In genomic region chr19:8818301-8818798, GRCm38 (mm10) we compare ENCODE assay signal across 8 mouse cellular contexts. TPM values are rescaled to one million over a fixed set of nuclear protein-coding genes. Genes with fewer than 3 reads are reported as not detected.
DNase-seq lines count a peak whose midpoint lies in the region; ATAC-seq and TF ChIP-seq lines count a peak whose summit lies in the region.

No protein-coding gene starts in this region.

- H3K36me3 ChIP-seq in liver, adult 2 months (ENCODE audit: control insufficient read depth, insufficient read depth, low read length), result peaks cover 14% of the 10 kb centered on the region
- H3K36me3 ChIP-seq in embryonic facial prominence, embryonic 11.5 days (replicated peaks; ENCODE audit: control insufficient read depth, insufficient read depth, low read depth, low read length), result peaks cover 9% of the 10 kb centered on the region; the same call in 1 of the 2 replicates
- H3K36me3 ChIP-seq in hindbrain, embryonic 15.5 days, result peaks cover 15% of the 10 kb centered on the region
- peaks cover 7% of the 10 kb centered on the region for H3K36me3 ChIP-seq in midbrain, postnatal 0 days (ENCODE audit: insufficient read depth, low read length)

- WGBS in liver, adult 2 months, result 13% methylated on average over 14 of the region's 14 CpGs
- 34% methylated on average over 14 of the region's 14 CpGs for WGBS in embryonic facial prominence, embryonic 11.5 days
- WGBS in hindbrain, embryonic 15.5 days, result 33% methylated on average over 14 of the region's 14 CpGs
- WGBS in midbrain, postnatal 0 days, result 24% methylated on average over 14 of the region's 14 CpGs

- DNase-seq in liver, adult 2 months (ENCODE audit: extremely low read depth, low read depth, low spot score), result no peak
- DNase-seq in liver, result no peak
- DNase-seq in embryonic facial prominence, embryonic 11.5 days (ENCODE audit: low spot score), result no peak
- no peak for DNase-seq in midbrain, postnatal 0 days (ENCODE audit: low spot score)
- DNase-seq in right cerebral cortex, postnatal 14 days, result no peak
- no peak for DNase-seq in gastrocnemius, postnatal 10 days

- H3K9ac ChIP-seq in liver, adult 2 months (ENCODE audit: low read depth, low read length), result peak overlapping the region; percentile 78
- H3K9ac ChIP-seq in embryonic facial prominence, embryonic 11.5 days (replicated peaks; ENCODE audit: low read length), result peak overlapping the region; percentile 77
- H3K9ac ChIP-seq in hindbrain, embryonic 15.5 days, result peak overlapping the region; percentile 62
- H3K9ac ChIP-seq in midbrain, postnatal 0 days (replicated peaks; ENCODE audit: low read length, poor library complexity, severe bottlenecking), result peak overlapping the region; percentile 58

- H3K27ac ChIP-seq in liver, adult 2 months (replicated peaks; ENCODE audit: insufficient read depth, low read depth, low read length), result peak overlapping the region; percentile 95
- H3K27ac ChIP-seq in embryonic facial prominence, embryonic 11.5 days (replicated peaks; ENCODE audit: low read depth, low read length), result peak overlapping the region; percentile 75; the same call in 1 of the 2 replicates
- H3K27ac ChIP-seq in hindbrain, embryonic 15.5 days (replicated peaks), result peak overlapping the region; percentile 99
- H3K27ac ChIP-seq in midbrain, postnatal 0 days (ENCODE audit: low read depth, low read length), result peak overlapping the region; percentile 77

- peaks cover 10% of the 10 kb centered on the region; the same call in 1 of the 2 replicates for H3K79me2 ChIP-seq in liver, adult 2 months (ENCODE audit: control insufficient read depth, insufficient read depth, low read length)

- peak overlapping the region; percentile 82 for H3K4me3 ChIP-seq in liver, adult 2 months (ENCODE audit: insufficient read depth, low read depth, low read length)
- peak overlapping the region; percentile 99 for H3K4me3 ChIP-seq in embryonic facial prominence, embryonic 11.5 days (ENCODE audit: low read depth, low read length)
- H3K4me3 ChIP-seq in hindbrain, embryonic 15.5 days, result peak overlapping the region; percentile 96
- H3K4me3 ChIP-seq in midbrain, postnatal 0 days (ENCODE audit: low read depth, low read length), result peak overlapping the region; percentile 97

- H3K4me2 ChIP-seq in embryonic facial prominence, embryonic 11.5 days (ENCODE audit: low read depth, low read length), result peak overlapping the region; percentile 82
- H3K4me2 ChIP-seq in hindbrain, embryonic 15.5 days, result peak overlapping the region; percentile 91
- H3K4me2 ChIP-seq in midbrain, postnatal 0 days (ENCODE audit: low read depth, low read length, poor library complexity, severe bottlenecking), result peak overlapping the region; percentile 84

- no peak for TF ChIP-seq CTCF in liver, adult 2 months (IDR thresholded peaks at IDR 0.05; ENCODE audit: low read depth, low read length)
- TF ChIP-seq CTCF in midbrain, postnatal 0 days (IDR thresholded peaks at IDR 0.05), result no peak

- H3K27me3 ChIP-seq in liver, adult 2 months (ENCODE audit: control insufficient read depth, insufficient read depth, low read length), result no peaks in the 10 kb centered on the region
- no peaks in the 10 kb centered on the region for H3K27me3 ChIP-seq in embryonic facial prominence, embryonic 11.5 days (ENCODE audit: control insufficient read depth, insufficient read depth, low read length)
- no peaks in the 10 kb centered on the region for H3K27me3 ChIP-seq in hindbrain, embryonic 15.5 days
- no peaks in the 10 kb centered on the region for H3K27me3 ChIP-seq in midbrain, postnatal 0 days (ENCODE audit: insufficient read depth, low read length)

- no peak for TF ChIP-seq POLR2A in liver, adult 2 months (IDR thresholded peaks at IDR 0.05; ENCODE audit: extremely low read depth, insufficient read depth, low read length)

- H3K4me1 ChIP-seq in liver, adult 2 months (ENCODE audit: control insufficient read depth, insufficient read depth, low read length), result peaks cover 18% of the 10 kb centered on the region
- H3K4me1 ChIP-seq in embryonic facial prominence, embryonic 11.5 days (ENCODE audit: control insufficient read depth, insufficient read depth, low read length), result no peaks in the 10 kb centered on the region; the same call in 1 of the 2 replicates
- peaks cover 69% of the 10 kb centered on the region for H3K4me1 ChIP-seq in hindbrain, embryonic 15.5 days (replicated peaks)
- peaks cover 21% of the 10 kb centered on the region for H3K4me1 ChIP-seq in midbrain, postnatal 0 days (ENCODE audit: insufficient read depth, low read length)

- H3K9me3 ChIP-seq in embryonic facial prominence, embryonic 11.5 days (replicated peaks; ENCODE audit: control insufficient read depth, low read length), result no peaks in the 10 kb centered on the region
- no peaks in the 10 kb centered on the region for H3K9me3 ChIP-seq in hindbrain, embryonic 15.5 days
- no peaks in the 10 kb centered on the region for H3K9me3 ChIP-seq in midbrain, postnatal 0 days (ENCODE audit: low read length)

- no peak for ATAC-seq in embryonic facial prominence, embryonic 11.5 days (replicated peaks; ENCODE audit: insufficient number of reproducible peaks, low FRiP score, low TSS enrichment, low read depth)
- no peak for ATAC-seq in hindbrain, embryonic 15.5 days (ENCODE audit: low FRiP score, low read depth)
- ATAC-seq in midbrain, postnatal 0 days (ENCODE audit: low FRiP score), result no peak
- ATAC-seq in frontal cortex, adult (ENCODE audit: low TSS enrichment), result no peak

RNA-seq across cellular contexts. Expression of gene Ttc9c, which starts 0.8 kb away (rescaled TPM):
- 15.6 and 18.5 TPM in 2 replicates for total RNA-seq in liver, adult 2 months (2014; rRNA removed)
- 8.1 and 8.3 TPM in 2 replicates for polyA plus RNA-seq in liver, adult 2 months (2012; rRNA removed)
- 63.0 and 68.7 TPM in 2 replicates for polyA plus RNA-seq in embryonic facial prominence, embryonic 11.5 days (2014; fragmentation: Nextera tagmentation; extraction: Ambion mirVana)
- polyA plus RNA-seq in hindbrain, embryonic 15.5 days (2015; fragmentation: Nextera tagmentation; extraction: Ambion mirVana), result 56.8 and 58.6 TPM in 2 replicates
- 63.0 and 63.8 TPM in 2 replicates for total RNA-seq in midbrain, postnatal 0 days (2014; rRNA removed)
- polyA plus RNA-seq in midbrain, postnatal 0 days (2015; fragmentation: Nextera tagmentation; extraction: Ambion mirVana), result 38.8 and 45.3 TPM in 2 replicates
- total RNA-seq in gastrocnemius, postnatal 10 days (2021), result 10 to 100 TPM; 11.8 to 15.7 TPM

RNA-seq across cellular contexts. Expression of gene Hnrnpul2, which starts 1.5 kb away (rescaled TPM):
- 19.5 and 19.6 TPM in 2 replicates for total RNA-seq in liver, adult 2 months (2014; rRNA removed)
- polyA plus RNA-seq in liver, adult 2 months (2012; rRNA removed), result 11.2 and 11.6 TPM in 2 replicates
- polyA plus RNA-seq in embryonic facial prominence, embryonic 11.5 days (2014; fragmentation: Nextera tagmentation; extraction: Ambion mirVana), result 6.7 and 6.8 TPM in 2 replicates
- polyA plus RNA-seq in hindbrain, embryonic 15.5 days (2015; fragmentation: Nextera tagmentation; extraction: Ambion mirVana), result 5.4 and 6.5 TPM in 2 replicates
- total RNA-seq in midbrain, postnatal 0 days (2014; rRNA removed), result 25.9 and 36.2 TPM in 2 replicates
- polyA plus RNA-seq in midbrain, postnatal 0 days (2015; fragmentation: Nextera tagmentation; extraction: Ambion mirVana), result 4.6 and 5.5 TPM in 2 replicates
- total RNA-seq in gastrocnemius, postnatal 10 days (2021), result 10 to 100 TPM; 42.2 to 47.8 TPM

RNA-seq across cellular contexts. Expression of gene AC129217.1, which starts 11.2 kb away (rescaled TPM):
- 6.1 and 8.2 TPM in 2 replicates for total RNA-seq in liver, adult 2 months (2014; rRNA removed)
- polyA plus RNA-seq in liver, adult 2 months (2012; rRNA removed), result 1.7 TPM in 1 of 2 replicates, not detected in the other
- polyA plus RNA-seq in embryonic facial prominence, embryonic 11.5 days (2014; fragmentation: Nextera tagmentation; extraction: Ambion mirVana), result not detected in 2 replicates
- not detected in 2 replicates for polyA plus RNA-seq in hindbrain, embryonic 15.5 days (2015; fragmentation: Nextera tagmentation; extraction: Ambion mirVana)
- 5.6 and 12.7 TPM in 2 replicates for total RNA-seq in midbrain, postnatal 0 days (2014; rRNA removed)
- polyA plus RNA-seq in midbrain, postnatal 0 days (2015; fragmentation: Nextera tagmentation; extraction: Ambion mirVana), result not detected in 2 replicates
- total RNA-seq in gastrocnemius, postnatal 10 days (2021), result not detected

RNA-seq across cellular contexts. Expression of gene Zbtb3, which starts 16.0 kb away (rescaled TPM):
- total RNA-seq in liver, adult 2 months (2014; rRNA removed), result 0.20 and 0.37 TPM in 2 replicates
- polyA plus RNA-seq in liver, adult 2 months (2012; rRNA removed), result 0.31 and 0.43 TPM in 2 replicates
- 6.0 and 8.0 TPM in 2 replicates for polyA plus RNA-seq in embryonic facial prominence, embryonic 11.5 days (2014; fragmentation: Nextera tagmentation; extraction: Ambion mirVana)
- polyA plus RNA-seq in hindbrain, embryonic 15.5 days (2015; fragmentation: Nextera tagmentation; extraction: Ambion mirVana), result 7.8 and 8.6 TPM in 2 replicates
- 6.0 and 6.2 TPM in 2 replicates for total RNA-seq in midbrain, postnatal 0 days (2014; rRNA removed)
- 3.2 and 4.5 TPM in 2 replicates for polyA plus RNA-seq in midbrain, postnatal 0 days (2015; fragmentation: Nextera tagmentation; extraction: Ambion mirVana)
- 1 to 10 TPM; 1.0 to 1.4 TPM for total RNA-seq in gastrocnemius, postnatal 10 days (2021)

RNA-seq across cellular contexts. Expression of gene Bscl2, which starts 18.9 kb away (rescaled TPM):
- 27.7 and 30.5 TPM in 2 replicates for total RNA-seq in liver, adult 2 months (2014; rRNA removed)
- polyA plus RNA-seq in liver, adult 2 months (2012; rRNA removed), result 131 and 137 TPM in 2 replicates
- polyA plus RNA-seq in embryonic facial prominence, embryonic 11.5 days (2014; fragmentation: Nextera tagmentation; extraction: Ambion mirVana), result 29.9 and 39.1 TPM in 2 replicates
- 101 and 104 TPM in 2 replicates for polyA plus RNA-seq in hindbrain, embryonic 15.5 days (2015; fragmentation: Nextera tagmentation; extraction: Ambion mirVana)
- 112 and 121 TPM in 2 replicates for total RNA-seq in midbrain, postnatal 0 days (2014; rRNA removed)
- polyA plus RNA-seq in midbrain, postnatal 0 days (2015; fragmentation: Nextera tagmentation; extraction: Ambion mirVana), result 101 and 108 TPM in 2 replicates
- 10 to 100 TPM; 16.8 to 19.5 TPM for total RNA-seq in gastrocnemius, postnatal 10 days (2021)
